Mouse (Mus musculus) hindlimb bud, embryonic 11.5 days (tissue): ENCODE measurements around the gene Hdgfl3.
"Not testable (repeated sequence)": the region's sequence is repeated elsewhere in the genome, so short reads cannot be mapped to it uniquely, and the experiment has no call there.

ENCODE experiments used
- DNase-seq: peaks from one replicate; pipeline ENCODE4 v3.0.0-alpha.2; 2012; ENCODE audit warnings: low read depth, low spot score; ENCODE audit errors: extremely low spot score

Hdgfl3 gene

DNA sequence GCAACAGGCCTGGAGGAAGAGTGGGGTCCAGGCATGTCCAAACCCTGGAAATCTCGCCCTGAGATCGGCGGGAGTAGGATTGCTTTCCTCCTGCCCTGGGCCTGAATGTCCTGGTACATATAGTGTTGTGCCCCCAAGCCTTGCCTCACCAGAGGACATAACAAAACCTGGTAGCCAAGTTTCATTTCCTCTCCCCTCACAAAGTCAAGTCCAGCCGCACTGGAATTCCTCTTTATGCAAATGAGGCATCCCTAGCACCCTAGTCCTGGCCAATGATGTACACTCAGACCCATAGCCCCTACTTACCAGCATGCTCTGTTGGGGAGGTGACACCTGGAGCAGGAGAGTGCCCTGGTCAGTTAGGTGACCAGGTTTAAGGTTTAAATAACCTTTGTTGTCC lies 78.1 kb downstream of the Hdgfl3 start:
- no peak for DNase-seq

DNA sequence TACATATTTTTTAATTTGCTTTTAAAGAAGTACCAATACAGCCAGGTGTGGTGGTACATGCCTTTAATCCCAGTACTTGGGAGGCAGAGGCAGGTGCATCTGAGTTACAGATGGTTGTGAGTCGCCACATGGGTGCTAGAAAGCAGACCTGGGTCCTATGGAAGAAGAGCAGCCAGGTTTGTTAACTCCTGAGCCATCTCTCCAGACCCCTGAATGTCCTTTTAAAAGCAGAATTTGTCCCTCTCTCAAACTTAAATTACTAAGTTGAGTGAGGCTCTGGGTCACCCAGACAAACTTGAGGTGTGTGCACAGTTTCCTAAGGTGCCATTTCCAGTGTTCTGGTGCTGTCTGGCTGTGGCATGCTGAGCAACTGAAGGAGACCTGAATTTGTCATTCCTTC lies 78.6 kb downstream of the Hdgfl3 start, which contains the start of gene Gm10160:
Gm10160 (minus strand) TSS at position 101 of the 400 bp plus-strand sequence.
- no peak for DNase-seq

DNA sequence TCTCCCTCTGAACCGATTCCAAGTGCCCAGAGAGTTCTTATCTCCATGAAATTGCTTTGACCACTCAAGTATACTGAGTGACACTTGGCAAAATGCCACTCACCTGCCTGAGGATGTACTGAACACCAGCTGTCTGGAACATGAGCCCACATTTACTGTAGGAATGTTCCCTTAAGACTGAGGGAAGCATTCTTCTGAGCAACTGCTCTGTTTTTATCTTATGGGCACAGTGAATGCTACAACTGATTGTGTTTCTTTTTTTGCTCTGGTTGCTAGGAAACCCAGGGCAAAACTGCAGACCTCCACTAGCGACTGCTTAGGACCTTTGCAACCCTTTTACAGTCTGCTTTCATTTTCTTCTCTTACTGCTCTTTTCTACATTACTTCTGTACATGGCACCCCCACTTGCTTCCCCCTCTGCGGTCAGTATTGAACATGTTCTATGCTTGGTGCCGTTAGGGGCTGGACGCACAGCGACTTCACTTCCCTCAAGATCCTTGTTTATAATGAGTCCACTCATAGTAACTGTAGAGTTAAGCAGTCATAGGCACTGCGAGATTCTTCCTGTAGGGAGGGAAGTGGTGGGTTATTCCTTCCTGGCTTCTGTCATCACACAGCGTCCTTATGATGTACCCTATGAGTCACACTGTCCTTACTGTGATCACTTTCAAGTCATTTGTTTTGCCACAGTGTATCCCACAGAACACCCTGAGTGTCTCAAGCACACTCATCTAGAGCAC lies 79.5 kb downstream of the Hdgfl3 start:
- DNase-seq: no peak

DNA sequence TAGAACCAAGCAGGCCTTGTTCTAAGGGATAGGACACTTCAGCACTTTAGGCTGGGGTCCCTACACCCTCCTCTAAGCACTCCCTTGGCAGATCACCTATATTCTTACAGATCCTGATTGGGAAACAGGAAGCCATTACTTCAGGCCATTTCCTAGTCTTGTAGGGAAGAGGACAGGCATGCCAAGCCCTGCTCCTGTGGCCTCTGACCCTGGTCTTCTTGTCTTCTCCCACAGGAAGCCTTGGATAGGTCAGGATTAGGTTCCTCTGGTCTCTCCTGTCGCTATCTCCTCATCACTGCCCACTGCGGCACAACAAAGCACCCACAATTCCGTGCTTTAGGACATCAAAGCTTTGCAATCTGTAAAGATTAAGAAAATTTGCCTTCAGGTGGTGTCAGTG lies 82.6 kb downstream of the Hdgfl3 start:
- DNase-seq: no peak

DNA sequence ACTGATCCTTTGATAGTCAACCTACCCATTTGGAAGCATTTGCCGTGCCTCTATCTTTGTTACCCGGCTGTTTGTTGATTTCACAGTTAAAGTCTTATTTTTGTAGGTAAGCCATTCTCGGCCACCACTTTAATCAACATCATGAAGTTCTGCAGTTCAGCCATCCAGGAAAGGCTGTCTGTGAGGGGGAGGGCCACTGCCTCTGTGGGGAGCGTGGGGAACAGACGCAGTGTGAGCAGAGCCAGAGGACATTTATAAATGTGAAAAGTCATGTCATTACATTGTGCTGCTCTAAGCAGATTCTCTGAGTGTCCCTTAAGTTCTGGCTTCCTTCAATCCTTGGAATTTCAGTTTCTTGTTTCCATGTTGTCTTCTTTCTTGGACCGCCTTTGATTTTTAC lies 84.1 kb downstream of the Hdgfl3 start:
- no peak for DNase-seq

DNA sequence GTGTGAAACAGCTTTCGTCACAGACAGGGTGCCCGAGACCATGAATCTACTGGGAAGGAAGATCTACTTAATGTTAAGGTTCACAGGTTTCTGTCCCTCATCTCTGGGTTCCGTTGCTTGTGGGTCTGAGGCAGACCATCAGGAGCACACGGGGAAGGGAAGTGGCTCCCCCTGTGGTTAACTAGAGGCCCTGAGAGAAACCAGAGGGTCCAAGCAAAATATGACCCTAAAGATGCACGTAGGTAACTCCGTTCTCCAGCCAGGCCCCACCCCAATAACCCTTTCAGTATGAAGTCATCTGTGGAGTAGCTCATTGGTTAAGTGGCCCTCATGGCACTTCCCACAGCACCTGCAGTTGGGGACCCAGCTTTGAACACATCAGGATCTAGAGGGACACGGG lies 84.6 kb downstream of the Hdgfl3 start:
- no peak for DNase-seq

DNA sequence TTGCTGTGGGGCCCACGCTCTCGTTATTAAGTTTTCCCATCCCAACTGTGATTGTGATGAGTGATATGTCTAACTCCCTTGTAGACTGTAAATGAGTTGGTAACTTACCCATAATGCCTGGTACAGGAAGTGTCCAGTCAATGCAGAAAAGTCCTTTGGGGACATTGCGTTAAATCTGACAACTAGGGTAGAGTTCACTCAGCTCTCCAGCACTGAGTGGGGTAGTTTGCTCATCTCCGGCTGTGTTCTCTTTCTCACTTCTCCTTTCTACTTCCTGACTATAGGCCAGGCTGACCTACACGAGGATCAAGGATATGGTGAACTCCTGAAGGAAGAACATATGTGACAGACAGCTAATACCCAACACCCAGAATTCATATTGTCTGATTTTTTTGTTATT lies 85.1 kb downstream of the Hdgfl3 start:
- no peak for DNase-seq

DNA sequence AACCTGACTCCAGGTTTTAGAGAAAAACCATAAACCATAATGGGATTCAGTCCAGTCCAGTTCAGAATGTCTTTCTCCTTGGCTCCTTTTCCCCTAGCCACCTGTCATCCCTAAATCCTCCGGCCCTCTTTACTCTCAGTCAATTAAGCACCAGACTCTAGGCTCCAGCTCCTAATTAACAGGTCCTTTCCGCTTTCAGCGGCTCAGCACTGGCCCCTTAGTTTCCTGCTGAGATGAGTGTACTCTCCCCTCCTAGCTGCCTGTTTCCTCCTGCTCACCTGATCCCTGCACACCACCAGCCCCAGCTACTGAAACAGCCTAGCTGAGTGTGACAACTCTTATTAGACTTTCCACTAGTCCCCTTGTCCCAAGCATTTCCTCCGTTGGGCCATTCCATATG lies 86.5 kb downstream of the Hdgfl3 start:
- DNase-seq: no peak

DNA sequence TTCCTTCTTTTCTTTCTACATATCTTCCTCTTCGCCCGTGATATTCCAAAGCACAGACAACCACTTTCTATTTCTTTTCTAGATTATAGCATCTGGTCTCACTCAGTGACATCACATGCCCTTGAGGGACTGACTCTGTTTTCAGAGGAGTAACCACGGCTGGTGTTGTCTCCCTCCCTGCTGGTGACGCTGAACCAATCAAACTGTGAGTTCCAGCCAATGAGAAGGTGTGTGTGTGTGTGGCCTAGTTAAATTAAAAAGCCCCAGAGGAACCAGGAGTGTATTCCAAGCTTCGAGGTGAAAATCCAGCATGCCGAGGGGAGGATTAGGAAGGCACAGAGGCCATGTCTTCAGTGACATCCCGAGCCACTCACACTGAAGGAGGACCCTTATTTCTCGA lies 87.3 kb downstream of the Hdgfl3 start:
- no peak for DNase-seq

DNA sequence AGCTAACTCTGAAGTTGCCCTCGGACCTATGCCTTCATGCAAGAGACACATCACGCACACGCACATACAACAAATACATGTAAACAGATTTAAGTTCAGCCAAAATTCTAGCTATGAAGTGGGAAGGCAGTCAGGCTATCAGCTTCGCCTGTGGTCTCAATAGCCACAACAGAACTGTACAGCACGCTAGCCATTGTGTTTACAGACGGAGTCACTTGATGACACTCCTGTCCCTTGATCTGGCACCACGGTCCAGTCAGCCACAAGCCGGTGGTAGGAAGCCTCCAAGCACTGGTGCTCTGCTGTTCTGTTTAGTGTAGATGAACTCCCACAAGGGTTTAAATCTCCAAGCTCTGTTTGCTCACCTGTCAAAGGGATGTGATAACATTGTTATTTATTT lies 88.3 kb downstream of the Hdgfl3 start:
- no peak for DNase-seq

DNA sequence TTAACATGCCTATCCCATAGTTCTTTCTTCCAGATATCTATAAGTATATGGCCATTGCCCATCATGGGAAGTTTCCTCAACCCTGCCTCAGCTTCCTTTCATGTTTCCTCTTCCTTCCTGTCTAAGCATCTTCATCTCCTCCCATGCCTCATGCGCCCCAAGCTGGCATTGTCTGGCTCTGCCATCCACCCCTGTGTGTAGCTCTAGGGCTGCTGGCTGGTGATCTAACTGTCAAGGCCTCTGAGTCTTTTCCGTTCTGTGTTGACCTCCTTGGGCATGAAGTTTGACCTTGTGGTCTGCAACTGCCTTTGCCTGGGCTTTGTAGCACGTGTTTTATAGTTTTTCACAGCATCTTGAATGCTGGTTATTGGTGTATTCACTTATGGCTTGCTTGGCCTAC lies 89.0 kb downstream of the Hdgfl3 start:
- no peak for DNase-seq

DNA sequence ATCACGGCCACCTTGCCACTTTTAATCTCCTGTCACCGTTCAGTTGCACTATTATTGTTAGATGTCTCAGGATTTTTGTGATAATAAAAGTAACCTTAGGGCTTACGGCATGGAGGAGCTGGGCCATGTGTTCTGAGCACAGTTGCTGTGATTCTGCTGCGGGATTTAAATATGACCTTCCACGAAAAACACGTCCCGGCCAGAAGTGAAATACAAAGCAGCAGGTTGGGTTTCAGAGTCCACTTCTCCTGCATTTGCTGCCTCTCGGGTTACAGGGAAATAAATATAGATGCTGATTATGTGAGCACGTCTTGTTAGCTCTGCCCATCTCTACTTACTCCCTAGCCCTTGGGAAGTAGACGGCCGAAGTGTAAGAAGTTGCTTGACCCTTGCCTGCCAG lies 89.5 kb downstream of the Hdgfl3 start:
- no peak for DNase-seq

DNA sequence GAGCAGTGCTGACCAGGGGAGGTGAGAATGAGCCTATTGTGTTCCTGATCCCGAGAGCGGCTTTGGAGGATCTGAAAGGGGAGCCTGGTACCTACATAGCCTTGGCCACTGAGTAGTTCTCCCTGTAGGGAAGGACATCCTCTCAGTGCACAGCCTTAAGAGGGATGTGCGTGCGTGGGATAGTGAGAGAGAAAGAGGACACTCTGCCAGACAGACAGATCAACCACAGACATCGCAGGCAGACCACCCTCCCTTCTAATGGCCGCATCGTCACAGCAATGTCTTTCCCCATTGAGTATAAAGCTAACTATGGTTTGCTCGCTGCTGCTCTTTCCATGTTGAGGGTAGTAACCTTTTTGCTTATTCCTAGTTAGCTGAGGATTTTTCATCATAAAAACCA lies 90.4 kb downstream of the Hdgfl3 start:
- DNase-seq: no peak

DNA sequence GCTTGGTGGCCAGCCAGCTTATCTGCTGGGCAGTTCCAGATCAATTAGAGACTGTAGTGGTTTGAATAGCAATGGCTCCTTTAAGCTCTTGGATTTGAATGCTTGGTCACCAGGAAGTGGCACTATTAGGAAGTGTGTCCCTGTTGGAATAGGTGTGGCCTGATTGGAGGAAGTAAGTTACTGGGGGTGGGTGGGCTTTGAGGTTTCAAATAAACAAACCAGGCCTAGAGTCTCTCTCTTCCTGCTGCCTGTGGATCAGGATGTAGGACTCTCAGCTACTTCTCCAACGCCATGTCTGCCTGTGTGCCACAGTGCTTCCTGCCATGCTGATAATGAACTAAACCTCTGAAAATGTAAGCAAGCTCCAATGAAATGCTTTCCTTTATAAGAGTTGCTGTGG lies 91.3 kb downstream of the Hdgfl3 start:
- DNase-seq: no peak

DNA sequence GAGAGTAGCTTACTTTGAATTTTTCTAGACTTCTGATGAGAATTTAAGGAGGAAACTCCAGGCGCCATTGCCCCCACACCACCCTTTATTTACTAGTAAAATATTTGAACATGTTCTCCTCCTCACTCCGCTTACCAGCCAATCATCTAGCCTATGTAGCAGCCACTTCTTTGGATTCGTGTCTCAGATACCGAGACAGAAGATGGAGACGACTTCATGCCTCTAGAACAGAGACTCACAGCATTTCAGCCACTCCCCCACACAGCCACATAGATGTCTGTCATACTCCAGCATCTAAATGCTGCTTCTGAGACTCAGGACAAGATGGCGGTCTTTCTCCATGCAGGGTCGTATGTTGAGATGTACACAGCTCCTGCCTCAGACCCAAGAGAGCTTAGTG lies 92.1 kb downstream of the Hdgfl3 start:
- no peak for DNase-seq

DNA sequence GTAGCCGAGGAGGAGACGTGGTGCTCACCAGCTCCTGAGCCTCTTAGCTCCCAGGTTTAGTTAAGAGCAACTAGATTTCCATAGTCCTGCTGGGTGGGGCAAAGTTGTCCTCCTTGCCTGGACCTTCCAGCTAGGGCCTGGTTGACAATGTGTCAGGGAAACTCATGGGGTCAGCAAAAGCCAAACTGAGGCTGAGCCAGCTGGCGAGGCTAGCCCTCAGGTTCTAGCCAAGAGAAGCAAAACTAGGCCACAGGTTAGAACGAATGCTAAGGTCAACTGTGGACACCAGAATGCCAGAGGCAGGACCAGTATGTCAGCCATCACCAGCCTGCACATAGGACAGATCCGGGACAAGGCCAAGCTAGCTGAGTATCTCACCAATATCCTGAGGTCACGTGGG lies 92.8 kb downstream of the Hdgfl3 start:
- no peak for DNase-seq

DNA sequence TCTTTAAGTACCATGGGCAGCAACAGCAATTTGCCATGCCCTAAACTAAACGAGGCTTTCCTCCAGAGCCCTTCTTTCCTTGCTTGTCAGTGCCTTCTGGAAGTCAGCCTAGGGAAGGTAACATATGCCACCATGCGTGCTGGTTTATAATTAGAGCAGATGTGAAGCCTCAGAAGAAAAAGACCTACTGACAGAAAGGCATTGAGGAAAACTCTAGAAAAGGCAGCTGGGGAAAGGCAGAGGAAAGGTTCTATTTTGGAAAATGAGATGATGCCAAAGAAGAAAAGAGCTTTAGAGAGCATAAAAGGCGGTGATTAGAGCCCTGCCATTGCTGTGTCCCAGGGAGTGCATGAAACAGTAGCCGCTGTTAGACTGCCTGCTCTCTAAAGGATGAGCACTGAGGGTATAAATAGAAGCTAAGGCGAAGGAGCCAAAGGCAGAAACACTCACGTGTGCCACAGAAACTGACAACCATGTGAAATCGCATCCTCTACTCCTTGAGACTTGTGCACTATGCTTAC lies 93.6 kb downstream of the Hdgfl3 start:
- no peak for DNase-seq

DNA sequence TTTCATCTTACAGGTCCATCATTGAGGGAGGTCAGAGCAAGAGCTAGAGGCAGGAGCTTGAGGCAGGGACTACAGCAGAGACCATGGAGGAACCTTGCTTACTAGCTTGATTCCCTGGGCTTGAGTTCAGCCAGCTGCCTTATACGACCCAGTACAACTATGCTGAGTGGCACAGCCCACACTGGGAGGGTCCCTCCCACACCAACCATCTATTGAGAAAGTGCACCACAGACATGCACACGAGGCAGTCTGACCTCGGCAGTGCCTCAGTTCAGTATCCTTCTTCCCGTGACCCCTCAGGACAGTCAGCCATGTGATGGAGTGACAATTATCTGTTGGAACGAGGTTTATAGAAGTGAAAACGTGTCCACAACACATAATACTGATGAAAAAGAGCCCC lies 94.5 kb downstream of the Hdgfl3 start:
- no peak for DNase-seq

DNA sequence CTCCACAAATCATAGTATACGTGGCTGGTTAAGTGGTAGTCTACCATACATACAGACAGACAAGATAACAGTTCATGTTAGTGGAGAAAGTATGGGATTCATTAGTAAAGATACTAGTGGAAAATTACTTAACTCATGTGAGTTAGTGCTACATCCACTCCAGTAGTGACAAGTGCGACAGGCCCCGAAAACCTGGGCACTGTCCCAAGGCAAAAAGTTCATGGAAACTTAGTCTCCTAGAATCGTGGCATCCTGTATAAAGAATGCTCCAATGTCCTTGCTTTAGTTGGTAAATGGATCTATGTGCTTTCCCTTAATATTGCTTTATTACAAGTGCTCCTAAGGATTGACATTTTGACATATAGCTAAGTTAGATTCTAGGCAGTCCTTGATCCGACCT lies 96.5 kb downstream of the Hdgfl3 start:
- not testable (repeated sequence) for DNase-seq

DNA sequence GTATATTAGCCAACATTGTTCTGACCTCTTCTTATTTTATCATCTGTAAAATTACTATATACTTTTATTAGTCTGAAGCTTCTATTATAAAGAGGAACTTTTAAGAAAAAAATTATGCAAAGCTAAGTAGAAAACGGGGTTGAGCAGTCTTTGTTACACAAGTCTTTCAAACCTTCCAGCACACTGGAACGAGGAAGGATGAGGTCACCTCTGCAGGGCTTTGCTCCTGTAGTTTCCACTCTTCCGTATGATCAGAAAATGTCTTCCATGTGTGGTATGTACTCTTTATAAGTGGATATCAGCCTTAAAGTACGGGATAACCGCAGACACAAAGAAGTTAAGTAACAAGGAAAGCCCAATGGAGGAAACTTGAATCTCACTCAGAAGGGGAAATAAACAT lies 98.8 kb downstream of the Hdgfl3 start:
- DNase-seq: no peak

DNA sequence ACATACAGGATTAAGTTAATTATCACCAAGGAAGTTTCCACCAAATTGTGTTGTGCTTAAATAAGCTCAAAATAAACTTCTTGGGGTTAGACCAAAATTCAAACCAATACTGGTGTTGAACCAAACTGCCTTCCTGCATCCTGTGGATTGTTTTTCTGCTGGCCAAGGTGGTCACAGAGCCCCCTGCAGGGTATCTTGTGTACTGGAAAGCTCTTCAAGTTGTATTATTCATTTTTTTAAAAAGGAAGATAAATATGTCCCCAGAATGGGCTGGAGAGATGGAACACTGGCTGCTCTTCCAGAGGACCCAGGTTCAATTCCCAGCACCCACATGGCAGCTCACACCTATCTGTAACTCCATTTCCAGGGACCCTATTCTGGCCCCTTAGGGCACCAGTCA lies 99.4 kb downstream of the Hdgfl3 start:
- no peak for DNase-seq
